Mouse (Mus musculus): ENCODE data around the gene Dip2b. TPM values are rescaled to one million over a fixed set of nuclear protein-coding genes. Genes with fewer than 3 reads are reported as not detected.
A peak's percentile ranks its signal among the peaks of the same experiment; 100 is the strongest.

The Dip2b gene
- total RNA-seq, 2 experiments from 2014 or later: 2.6 to 7.7 TPM

DNA sequence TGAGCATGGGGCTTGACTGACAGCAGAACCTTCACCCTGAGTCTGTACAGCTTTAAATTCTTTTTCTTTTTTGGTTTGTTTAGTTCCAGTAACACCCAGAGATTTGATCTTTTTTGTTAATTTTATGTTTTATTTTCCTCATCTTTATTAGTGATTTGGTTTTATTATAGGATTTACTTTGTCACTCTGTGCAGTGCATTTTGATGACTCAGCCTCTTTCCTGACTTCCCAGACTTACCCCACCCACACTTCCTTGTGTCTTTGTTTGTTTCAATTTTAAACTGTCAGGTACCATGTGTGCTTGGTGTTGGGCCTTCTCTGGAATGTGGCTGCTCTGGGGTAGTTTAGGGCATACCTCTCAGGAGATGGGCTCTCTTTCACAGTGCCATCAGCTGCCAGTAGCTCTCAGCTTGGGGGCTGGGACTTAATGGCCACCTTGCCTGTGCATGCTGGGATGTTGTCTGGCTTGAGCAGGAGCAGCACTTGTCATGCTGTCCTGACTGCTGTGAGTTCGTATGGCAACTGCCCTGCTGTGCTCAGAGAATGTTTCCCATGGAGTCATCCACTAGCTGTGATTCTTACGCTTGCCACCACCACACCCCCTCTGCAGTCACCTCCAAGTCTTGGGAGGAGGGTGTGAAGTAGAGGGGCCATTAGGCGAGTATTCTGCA is 125.1 kb downstream of the Dip2b start:
- no peak for ATAC-seq (replicated peaks; ENCODE audit: low FRiP score, poor library complexity, severe bottlenecking)

DNA sequence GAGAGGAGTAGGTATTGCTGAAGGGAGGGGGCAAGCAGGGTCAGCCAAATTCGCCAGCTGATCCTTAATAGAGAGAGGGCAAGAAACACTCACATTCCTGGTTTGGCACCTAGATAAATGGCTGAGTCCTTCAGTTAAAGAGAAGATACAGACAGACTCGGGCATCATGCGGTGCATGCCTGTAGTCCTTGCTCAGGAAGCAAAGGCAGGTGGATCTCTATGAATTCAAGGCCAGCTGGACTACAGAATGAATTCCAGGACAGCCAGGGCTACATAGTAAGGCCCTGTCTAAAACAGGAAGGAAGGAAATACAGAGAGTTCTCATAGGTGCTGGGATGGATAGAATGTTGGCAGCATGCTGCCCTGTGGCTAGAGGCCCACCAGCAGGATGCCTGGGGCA is 128.0 kb downstream of the Dip2b start:
- no peak for ATAC-seq (replicated peaks; ENCODE audit: low FRiP score, poor library complexity, severe bottlenecking)

DNA sequence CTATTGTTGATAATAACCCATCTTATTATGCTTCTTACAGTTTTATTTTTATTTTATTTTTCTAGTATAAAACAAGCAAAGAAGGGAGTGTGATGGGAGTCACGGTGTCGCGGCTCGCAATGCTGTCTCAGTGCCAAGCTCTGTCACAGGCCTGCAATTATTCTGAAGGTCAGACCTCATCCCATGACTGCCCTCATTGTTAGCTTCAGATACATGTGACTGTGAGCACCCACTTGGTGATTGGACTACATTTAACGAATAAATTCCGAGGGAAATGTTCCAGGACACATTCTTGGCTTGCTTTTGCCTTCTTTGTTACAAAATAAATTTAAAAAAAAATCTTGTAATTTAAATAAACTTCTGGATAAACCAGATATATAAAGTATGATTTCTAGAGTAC is 129.3 kb downstream of the Dip2b start:
- ATAC-seq (replicated peaks; ENCODE audit: low FRiP score, poor library complexity, severe bottlenecking): no peak

DNA sequence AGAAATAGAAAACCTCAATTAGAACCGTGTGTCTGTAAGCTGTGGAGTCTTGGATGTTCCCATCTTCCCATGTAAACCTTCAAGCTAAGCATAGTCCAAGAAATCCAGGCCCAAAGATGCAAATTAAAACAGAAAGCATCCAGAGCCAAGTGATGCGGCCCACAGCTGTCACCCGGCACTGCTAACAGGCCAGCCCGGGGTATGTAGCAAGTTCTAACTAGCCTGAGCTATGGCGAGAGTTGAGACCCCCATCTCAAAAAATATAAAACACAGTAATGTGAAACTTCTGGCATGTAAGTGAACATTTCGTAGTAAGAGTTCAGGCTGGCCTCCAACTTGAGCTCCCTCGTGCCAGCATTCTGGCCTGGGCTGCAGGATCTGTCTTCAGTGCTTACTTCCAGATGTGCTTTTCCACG is 129.7 kb downstream of the Dip2b start:
- ATAC-seq (replicated peaks; ENCODE audit: low FRiP score, poor library complexity, severe bottlenecking): no peak

DNA sequence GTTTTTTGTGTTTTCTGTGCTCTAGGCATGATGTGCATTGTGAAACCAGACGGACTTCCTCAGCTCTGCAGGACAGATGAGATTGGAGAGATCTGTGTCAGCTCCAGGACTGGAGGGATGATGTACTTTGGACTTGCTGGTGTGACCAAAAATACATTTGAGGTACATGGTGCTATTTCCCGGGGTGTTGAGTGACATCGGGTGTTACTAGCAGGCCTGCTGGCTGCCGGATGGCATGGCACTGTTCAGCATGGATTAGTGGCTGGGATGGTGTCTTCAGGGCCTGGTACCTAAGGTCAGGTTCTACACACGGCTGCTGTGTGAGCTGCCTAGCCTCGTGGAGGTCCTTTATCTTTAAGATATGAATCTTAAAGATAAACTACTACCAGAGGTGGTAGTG is 136.7 kb downstream of the Dip2b start:
- no peak for ATAC-seq (replicated peaks; ENCODE audit: low FRiP score, poor library complexity, severe bottlenecking)

DNA sequence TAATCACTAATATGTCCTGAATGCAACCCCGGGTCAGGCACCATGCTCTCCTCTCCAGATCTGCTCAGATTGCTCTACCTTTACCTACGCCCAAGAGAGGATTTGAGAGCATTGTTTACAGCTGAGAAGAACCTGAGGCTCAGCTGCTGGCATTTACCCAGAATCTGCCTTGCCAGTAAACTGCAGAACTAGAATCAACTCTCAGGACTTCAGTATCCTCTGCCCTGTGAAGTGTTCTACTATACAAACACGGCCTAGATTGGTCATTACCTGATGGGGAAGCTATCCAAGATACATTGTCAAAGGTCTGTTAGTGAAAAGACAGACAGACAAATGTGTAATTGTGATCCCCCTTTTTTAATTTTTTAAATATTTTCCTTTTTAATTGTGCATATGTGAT is 138.7 kb downstream of the Dip2b start:
- ATAC-seq (replicated peaks; ENCODE audit: low FRiP score, poor library complexity, severe bottlenecking): no peak

DNA sequence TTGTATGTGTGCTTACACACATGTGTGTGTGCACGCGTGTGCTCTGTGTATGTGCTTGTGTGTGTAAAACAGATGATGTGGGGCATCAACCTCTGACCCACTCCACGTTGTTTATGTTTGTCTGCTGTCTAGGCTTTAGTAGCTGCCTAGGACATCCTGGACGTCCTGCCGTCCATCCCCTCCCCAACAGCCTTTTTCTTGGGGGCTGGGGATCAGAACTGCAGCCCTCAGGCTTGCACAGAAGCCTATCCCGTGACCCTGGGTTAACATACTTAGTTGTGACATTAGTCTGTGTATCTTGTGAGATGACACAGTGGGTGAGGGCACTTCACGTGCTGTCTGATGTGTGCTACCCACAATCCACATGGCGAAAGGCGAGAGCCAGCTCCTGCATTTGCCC is 139.1 kb downstream of the Dip2b start:
- no peak for ATAC-seq (replicated peaks; ENCODE audit: low FRiP score, poor library complexity, severe bottlenecking)

DNA sequence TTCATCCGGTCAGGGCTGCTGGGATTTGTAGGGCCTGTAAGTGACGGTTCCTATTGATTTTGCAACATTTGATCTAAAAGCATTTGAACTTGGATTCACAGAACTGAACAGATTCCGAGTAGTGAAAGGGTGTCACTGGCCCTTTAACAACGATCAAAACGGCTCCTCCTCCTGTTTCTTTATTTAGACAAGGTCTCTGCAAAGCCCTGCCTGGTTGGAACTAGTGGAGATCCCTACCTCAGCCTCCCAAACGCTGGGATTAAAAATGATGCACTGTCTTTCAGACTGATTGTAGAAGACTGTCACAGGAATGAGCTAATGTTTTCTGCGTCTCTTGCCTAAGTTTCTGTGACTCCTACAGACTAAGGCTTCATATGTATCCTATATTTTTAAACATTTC is 140.0 kb downstream of the Dip2b start:
- no peak for ATAC-seq (replicated peaks; ENCODE audit: low FRiP score, poor library complexity, severe bottlenecking)

DNA sequence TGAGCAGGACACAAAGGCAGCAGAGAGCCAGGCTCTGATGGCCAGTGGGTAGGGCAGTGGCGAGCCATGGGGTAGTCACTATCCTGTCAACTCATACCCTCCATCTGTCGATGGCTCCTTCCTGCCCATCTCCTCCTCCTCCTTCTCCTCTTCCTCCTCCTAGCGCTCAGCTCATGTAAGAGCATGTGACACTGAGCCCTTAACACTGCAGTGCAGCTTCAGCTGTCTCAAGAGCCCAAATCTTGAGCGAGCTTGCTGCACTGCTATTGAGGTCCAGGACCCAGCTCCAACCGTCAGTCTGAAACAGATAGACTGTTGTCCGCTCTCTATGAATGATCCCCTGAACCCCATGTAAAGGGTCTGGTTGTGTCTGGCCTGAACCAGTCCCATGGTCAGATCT is 141.2 kb downstream of the Dip2b start:
- no peak for ATAC-seq (replicated peaks; ENCODE audit: low FRiP score, poor library complexity, severe bottlenecking)

DNA sequence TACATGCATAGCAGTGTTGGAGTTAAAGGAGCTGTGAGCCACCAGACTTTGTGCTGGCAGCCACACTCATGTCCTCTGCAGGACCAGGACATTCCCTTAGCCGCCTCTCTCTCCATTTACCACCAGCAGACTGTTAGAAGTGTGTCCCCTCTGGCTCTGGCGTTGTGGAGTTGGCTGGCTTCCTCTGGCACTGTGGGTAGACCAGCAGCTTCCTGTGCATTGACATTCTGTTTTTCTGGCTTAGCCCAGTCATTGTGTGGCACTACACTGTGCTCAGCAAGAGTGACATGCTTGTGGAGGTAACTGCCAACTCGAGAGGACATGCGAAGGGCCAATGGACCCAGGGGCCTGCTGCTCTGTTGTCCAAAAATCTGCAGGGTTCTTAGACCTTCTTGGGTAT is 141.8 kb downstream of the Dip2b start:
- ATAC-seq (replicated peaks; ENCODE audit: low FRiP score, poor library complexity, severe bottlenecking): no peak

DNA sequence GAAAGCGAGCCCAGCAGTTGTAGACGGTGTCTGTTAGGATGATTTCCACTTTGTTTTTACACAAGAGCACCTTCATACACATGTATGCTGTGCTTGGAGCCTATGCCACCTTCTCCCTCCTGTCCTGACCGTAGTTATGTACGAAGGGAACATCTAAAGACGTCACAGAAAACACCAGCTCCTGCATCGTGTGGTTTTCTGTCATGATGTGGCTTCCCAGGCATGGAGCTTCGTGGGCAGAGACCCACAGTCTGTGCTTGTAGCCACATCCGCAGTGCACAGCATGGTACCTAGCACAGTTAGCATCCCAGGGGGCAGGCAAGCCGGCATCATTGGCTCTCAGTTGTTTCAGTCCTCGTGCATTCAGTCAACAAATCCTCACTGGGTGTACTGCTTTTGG is 143.4 kb downstream of the Dip2b start:
- no peak for ATAC-seq (replicated peaks; ENCODE audit: low FRiP score, poor library complexity, severe bottlenecking)

DNA sequence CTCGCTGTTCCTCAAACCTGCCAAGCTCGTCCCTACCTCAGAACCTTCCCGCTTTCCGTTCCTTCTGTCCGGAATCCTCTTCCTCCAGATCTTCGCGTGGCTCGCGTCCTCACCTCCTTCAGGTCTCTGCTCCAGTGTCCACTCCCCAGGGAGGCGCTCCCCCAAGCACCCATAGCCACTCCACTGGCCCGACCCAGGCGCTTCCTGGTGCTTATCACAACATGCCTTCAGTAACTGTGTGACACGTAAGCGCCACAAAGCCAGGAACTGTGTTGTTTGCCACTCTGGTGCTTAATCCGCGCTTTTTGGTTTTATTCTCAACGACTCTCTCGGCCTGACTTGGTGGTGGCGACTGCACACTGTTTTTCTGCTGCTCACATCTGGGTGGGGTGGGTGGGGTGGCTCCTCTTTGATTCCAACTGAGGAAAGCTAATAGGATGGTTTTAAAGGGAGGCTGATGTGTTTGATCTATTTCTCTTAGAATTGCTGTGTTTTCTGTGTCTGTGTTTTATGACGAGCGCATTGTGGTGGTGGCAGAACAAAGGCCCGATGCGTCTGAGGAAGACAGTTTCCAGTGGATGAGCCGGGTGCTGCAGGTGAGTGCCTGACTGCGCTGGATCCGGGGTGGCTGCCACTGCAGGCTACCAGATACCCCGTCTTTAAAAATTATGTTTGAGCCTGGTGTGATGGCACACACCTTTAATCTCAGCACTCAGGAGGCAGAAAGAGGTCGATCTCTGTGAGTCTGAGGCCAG is 144.2 kb downstream of the Dip2b start:
- no peak for ATAC-seq (replicated peaks; ENCODE audit: low FRiP score, poor library complexity, severe bottlenecking)

DNA sequence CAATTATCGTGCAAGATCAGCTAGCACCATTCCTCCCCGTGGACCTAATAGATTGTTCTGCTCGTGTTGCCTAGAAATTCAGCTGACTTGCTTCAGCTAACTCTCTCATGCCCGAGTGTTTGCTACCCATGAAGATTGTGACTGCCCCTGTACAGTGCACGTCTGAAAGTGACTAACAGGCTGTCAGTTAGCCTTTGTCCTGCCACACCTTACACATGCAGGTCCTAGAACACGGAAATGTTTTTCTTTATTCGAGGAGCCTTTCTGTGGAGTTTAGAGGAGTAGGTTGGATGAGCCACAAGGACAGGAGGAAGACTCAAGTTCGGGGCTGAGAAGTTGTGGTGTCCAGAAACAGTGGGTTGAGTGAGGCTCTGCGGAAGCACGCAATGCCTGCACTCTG is 145.0 kb downstream of the Dip2b start:
- ATAC-seq (replicated peaks; ENCODE audit: low FRiP score, poor library complexity, severe bottlenecking): no peak

DNA sequence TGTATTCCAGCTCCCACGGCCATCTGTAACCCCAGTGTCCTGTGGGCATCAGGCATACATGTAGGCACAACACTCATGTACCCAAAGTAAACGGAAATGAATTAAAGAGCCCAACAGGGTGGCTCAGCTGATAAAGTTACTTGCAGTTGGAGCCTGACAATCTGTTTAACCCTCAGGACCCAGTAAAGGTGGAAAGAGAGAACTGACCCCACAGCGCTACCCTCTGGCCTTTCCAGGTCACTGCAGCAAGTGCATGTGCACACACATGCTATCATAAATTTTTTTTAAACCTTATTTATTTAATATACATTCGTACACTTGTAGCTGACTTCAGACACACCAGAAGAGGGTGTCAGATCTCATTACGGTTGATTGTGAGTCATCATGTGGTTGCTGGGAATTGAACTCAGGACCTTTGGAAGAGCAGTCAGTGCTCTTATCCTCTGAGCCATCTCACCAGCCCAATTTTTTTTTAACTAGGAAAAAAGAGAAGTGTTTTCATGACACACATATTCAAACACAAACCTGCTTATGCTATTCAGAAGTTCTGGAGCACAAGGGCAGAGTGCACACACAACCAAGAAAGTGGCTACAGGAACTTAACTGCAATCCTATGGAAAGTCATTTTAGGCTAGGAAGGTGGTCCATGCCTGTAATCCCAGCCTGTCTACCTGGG is 146.5 kb downstream of the Dip2b start:
- ATAC-seq (replicated peaks; ENCODE audit: low FRiP score, poor library complexity, severe bottlenecking): no peak

DNA sequence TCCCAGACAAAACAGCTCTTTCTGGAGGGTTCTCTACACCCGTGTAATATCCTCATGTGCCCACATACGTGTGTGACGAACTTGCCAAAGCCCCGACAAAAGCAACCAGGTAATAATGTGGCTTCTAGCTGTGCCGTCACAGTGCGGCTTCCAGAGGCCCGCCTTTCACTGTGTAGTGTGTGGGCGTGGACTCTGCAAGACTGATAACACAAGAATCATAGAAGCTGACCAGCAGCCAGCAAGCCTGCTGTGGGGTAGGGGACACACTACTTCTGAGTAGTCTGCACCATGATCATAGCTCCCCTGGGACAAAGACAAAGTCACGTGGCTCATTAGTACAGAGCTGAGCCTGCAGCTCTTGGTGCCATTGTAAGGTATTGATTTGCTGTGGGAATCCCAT is 147.8 kb downstream of the Dip2b start:
- ATAC-seq (replicated peaks; ENCODE audit: low FRiP score, poor library complexity, severe bottlenecking): 0 out of 2 replicates have a peak, but pooled peaks have one; percentile 20

DNA sequence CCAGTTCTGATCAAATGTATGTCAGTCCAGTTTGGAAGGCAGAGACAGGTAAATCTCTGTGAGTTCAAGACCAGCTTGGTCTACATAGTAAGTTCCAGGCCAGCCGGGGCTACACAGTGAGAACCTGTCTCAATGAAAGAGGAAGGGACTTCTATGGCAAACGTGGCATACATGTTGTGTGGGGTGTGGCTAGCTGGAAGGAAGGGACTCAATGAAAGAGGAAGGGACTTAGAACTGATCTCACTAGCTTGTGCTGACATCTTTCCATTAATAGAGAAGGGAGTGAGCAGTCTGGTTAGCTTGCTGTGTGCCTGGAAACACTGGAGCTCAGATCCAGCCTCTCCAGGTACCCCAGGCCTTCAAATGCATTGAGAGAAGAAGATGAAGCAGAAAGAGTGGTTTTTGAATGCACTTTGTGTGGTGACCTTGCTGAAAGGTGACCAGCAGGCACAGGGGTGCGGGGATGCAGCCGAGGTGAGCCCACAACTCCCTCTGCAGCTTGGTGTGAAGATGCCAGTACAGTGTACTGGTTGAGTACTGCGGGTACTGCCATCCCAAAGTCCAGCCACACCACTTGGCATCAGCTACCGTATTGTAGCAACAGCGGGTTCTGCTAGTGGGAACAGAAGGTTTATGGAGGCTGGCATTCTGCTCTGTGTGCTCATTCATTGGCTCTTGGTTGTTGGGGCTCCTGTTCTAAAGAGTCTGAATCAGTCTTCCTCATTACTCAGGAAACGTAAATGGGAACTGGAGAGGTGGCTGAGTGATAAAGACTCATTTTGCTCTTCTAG is 148.6 kb downstream of the Dip2b start:
- no peak for ATAC-seq (replicated peaks; ENCODE audit: low FRiP score, poor library complexity, severe bottlenecking)

DNA sequence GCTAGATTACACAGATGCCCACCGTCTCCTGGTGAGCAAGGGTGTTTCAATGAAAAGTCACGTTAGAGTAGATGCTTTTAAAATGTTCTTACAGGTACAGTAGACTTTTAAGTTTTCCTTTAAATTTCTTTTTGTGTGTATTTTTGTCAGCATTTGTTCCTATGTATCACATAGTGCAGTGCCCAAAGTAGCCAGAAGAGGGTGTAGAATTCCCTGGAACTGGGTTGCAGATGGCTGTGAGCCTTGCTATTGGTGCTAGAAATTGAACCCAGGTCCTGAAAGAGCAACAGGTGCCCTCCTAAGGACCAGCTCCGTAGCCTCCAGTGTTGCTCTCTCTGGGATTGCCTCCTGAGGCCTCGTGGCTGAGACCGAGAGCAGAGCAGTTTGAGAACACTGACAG is 150.1 kb downstream of the Dip2b start:
- 0 out of 2 replicates have a peak, but pooled peaks have one; percentile 53 for ATAC-seq (replicated peaks; ENCODE audit: low FRiP score, poor library complexity, severe bottlenecking)

DNA sequence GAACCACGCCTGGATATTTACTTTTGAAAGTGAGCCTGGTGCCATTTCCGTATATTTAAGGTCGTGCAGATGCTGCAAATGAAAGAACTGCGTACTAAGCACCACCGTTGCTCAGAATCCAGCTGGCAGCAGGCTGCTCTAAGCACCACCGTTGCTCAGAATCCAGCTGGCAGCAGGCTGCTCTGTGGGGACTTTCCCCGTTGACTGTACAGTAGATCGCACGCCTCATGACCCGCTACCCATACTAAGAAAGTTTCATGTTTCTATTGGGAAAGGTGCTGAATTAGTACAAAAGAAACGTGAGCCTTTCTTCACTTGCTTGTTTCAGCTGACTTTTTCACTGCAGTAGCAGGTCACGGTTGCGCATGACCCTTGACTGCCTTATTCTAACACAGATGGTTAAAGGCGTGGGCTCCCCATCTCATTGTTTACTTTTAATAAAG is 150.5 kb downstream of the Dip2b start:
- no peak for ATAC-seq (replicated peaks; ENCODE audit: low FRiP score, poor library complexity, severe bottlenecking)

DNA sequence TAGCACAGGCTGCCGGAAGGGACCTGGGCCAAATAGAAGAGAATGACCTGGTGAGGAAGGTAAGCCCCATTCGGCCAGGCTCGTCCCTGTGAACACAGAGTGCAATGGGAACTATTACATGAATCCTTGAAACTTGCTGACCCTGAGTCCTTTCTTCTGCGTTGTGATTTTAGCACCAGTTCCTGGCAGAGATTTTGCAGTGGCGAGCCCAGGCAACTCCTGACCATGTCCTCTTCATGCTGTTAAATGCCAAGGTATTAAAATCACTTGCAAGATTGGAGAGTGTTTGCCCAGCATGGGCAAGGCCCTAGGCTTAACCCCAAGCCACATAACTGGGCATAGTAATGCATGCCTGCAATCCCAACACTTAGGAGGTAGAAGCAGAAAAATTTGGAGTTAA is 151.6 kb downstream of the Dip2b start:
- no peak for ATAC-seq (replicated peaks; ENCODE audit: low FRiP score, poor library complexity, severe bottlenecking)

All from erythroblast, adult 5-6 weeks (primary cell).